Comparison of ENCODE assay signal across 8 mouse cellular contexts in the genomic region with DNA sequence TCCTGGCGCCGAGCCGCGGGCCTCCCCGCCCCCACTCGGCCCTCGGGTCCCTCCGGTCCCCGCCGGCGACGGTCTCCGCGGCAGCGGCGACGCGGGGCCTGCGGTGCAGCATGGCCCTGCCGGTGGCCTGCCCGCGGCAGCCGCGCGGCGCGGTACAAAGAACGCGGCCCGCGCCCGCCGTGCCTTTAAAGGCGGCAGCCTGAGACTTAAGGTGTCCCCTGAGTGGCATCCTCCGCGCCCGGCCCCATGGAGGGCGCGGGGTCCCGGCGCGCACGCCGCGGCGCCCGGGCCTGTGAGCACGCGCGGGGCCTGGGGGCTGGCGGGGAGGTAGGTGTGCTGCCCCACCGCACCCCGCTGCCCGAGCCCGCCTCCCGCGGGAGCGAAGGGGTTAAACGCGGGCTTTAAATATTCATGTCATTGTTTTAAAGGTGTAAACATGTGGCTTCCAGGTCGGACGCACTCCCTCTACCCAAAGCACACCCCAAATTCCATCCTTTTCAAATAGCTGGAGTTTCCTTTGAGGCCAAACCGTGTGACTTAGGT. TPM values are rescaled to one million over a fixed set of nuclear protein-coding genes. Genes with fewer than 3 reads are reported as not detected.
A peak's percentile ranks its signal among the peaks of the same experiment; 100 is the strongest.
DNase-seq lines count a peak whose midpoint lies in the region; ATAC-seq lines count a peak whose summit lies in the region.

No protein-coding gene starts in this region.

- peak overlapping the region; percentile 93 for H3K4me2 ChIP-seq in heart, embryonic 16.5 days (ENCODE audit: low read depth, low read length)
- peak overlapping the region; percentile 80 for H3K4me2 ChIP-seq in lung, embryonic 15.5 days

- peak; percentile 82 for DNase-seq in ES-CJ7 (ENCODE audit: low read depth, low spot score)
- peak; percentile 22 to 34 for DNase-seq in adrenal gland, postnatal 4 days (ENCODE audit: low spot score in 2 of 2)
- peak; percentile 82 to 83 for DNase-seq in kidney, postnatal 25 days
- DNase-seq in ovary, postnatal 10 days (ENCODE audit: low spot score), result peak; percentile 60
- DNase-seq in urinary bladder, postnatal 10 days (ENCODE audit: low spot score), result peak; percentile 24

- peaks cover 31% of the 10 kb centered on the region for H3K36me3 ChIP-seq in erythroblast, embryonic 14.5 days (ENCODE audit: control insufficient read depth)
- peaks cover 12% of the 10 kb centered on the region for H3K36me3 ChIP-seq in heart, embryonic 16.5 days (ENCODE audit: control insufficient read depth, insufficient read depth)
- H3K36me3 ChIP-seq in lung, embryonic 15.5 days, result peaks cover 21% of the 10 kb centered on the region

- under 1% methylated on average over 51 of the region's 63 CpGs for WGBS in heart, embryonic 16.5 days
- whole genome bisulfite sequencing in lung, embryonic 15.5 days, result under 1% methylated on average over 50 of the region's 63 CpGs

- peak overlapping the region; percentile 100 for H3K9ac ChIP-seq in heart, embryonic 16.5 days (ENCODE audit: low read length)
- peak overlapping the region; percentile 99 for H3K9ac ChIP-seq in lung, embryonic 15.5 days

- H3K9me3 ChIP-seq in erythroblast, embryonic 14.5 days (ENCODE audit: control insufficient read depth, low read length), result no peaks in the 10 kb centered on the region
- no peaks in the 10 kb centered on the region for H3K9me3 ChIP-seq in heart, embryonic 16.5 days (replicated peaks; ENCODE audit: control insufficient read depth, low read length)
- H3K9me3 ChIP-seq in lung, embryonic 15.5 days, result no peaks in the 10 kb centered on the region

- peaks cover 34% of the 10 kb centered on the region for H3K27me3 ChIP-seq in erythroblast, embryonic 14.5 days (ENCODE audit: control insufficient read depth)
- H3K27me3 ChIP-seq in heart, embryonic 16.5 days (ENCODE audit: control insufficient read depth, insufficient read depth, low read length), result no peaks in the 10 kb centered on the region
- H3K27me3 ChIP-seq in lung, embryonic 15.5 days, result no peaks in the 10 kb centered on the region

- H3K4me1 ChIP-seq in erythroblast, embryonic 14.5 days (ENCODE audit: control insufficient read depth), result peaks cover 29% of the 10 kb centered on the region
- H3K4me1 ChIP-seq in heart, embryonic 16.5 days (ENCODE audit: control insufficient read depth, insufficient read depth, low read length), result peaks cover 18% of the 10 kb centered on the region
- peaks cover 13% of the 10 kb centered on the region for H3K4me1 ChIP-seq in lung, embryonic 15.5 days

- peak overlapping the region; percentile 92 for H3K4me3 ChIP-seq in erythroblast, embryonic 14.5 days (replicated peaks)
- peak overlapping the region; percentile 89 for H3K4me3 ChIP-seq in heart, embryonic 16.5 days (ENCODE audit: low read length)
- peak overlapping the region; percentile 93 for H3K4me3 ChIP-seq in lung, embryonic 15.5 days

- H3K27ac ChIP-seq in heart, embryonic 16.5 days (ENCODE audit: low read length), result peak overlapping the region; percentile 100
- peak overlapping the region; percentile 100 for H3K27ac ChIP-seq in lung, embryonic 15.5 days

- peak; percentile 46 for ATAC-seq in heart, embryonic 16.5 days (replicated peaks; ENCODE audit: extremely low read depth, insufficient read depth, low FRiP score)
- ATAC-seq in lung, embryonic 15.5 days (ENCODE audit: borderline replicate concordance, extremely low read depth, low FRiP score, low TSS enrichment), result peak; percentile 81

RNA-seq across cellular contexts. Expression of gene Sephs1, which starts 1.0 kb away (rescaled TPM):
- total RNA-seq in adrenal gland, postnatal 4 days (2021), result 10 to 100 TPM; 78.2 to 79.3 TPM
- 0.55 and 0.81 TPM in 2 replicates for polyA plus RNA-seq in erythroblast, embryonic 14.5 days (2012)
- 38.2 and 38.7 TPM in 2 replicates for polyA plus RNA-seq in heart, embryonic 16.5 days (2015; fragmentation: Nextera tagmentation; extraction: Ambion mirVana)
- polyA plus RNA-seq in lung, embryonic 15.5 days (2015; fragmentation: Nextera tagmentation; extraction: Ambion mirVana), result 95.8 and 98.8 TPM in 2 replicates

RNA-seq across cellular contexts. Expression of gene Phyh, which starts 36.5 kb away (rescaled TPM):
- total RNA-seq in adrenal gland, postnatal 4 days (2021), result 100 to 1,000 TPM; 161 to 194 TPM
- polyA plus RNA-seq in erythroblast, embryonic 14.5 days (2012), result 0.03 and 0.13 TPM in 2 replicates
- polyA plus RNA-seq in heart, embryonic 16.5 days (2015; fragmentation: Nextera tagmentation; extraction: Ambion mirVana), result 227 and 242 TPM in 2 replicates
- polyA plus RNA-seq in lung, embryonic 15.5 days (2015; fragmentation: Nextera tagmentation; extraction: Ambion mirVana), result 69.7 and 75.5 TPM in 2 replicates

Comparison
In these comparisons a context has a peak if more than half of its experiments do, and no peak if none do; other contexts are left out.
1. Peak in every context shown above with its lines: DNase-seq, ATAC-seq, H3K4me3 ChIP-seq and H3K27ac ChIP-seq.
2. DNase-seq: peak in every context shown above with its lines; median percentile 82 in kidney, postnatal 25 days; 82 in ES-CJ7; 60 in ovary, postnatal 10 days; 28 in adrenal gland, postnatal 4 days; 24 in urinary bladder, postnatal 10 days.
3. RNA of gene Sephs1, which starts 1.0 kb away (polyA plus RNA-seq): 95.8 to 98.8 TPM in lung, embryonic 15.5 days and 38.2 to 38.7 TPM in heart, embryonic 16.5 days; 0.55 to 0.81 TPM in erythroblast, embryonic 14.5 days; every median in the first group is over 10 times any median in the second.
4. RNA of gene Phyh, which starts 36.5 kb away (polyA plus RNA-seq): 227 to 242 TPM in heart, embryonic 16.5 days and 69.7 to 75.5 TPM in lung, embryonic 15.5 days; 0.03 to 0.13 TPM in erythroblast, embryonic 14.5 days; every median in the first group is over 10 times any median in the second.